Mouse (Mus musculus) regulatory T cell (primary cell): ENCODE data around the gene Mkln1.

Experiments
- in situ Hi-C: fragments of 300-600 bp; cut with MboI, MseI; formaldehyde crosslinking; loops from one replicate; pipeline ENCODE4 v1.15.1; 2025; ENCODE audit warnings: high pct_unique_total_duplicates

The Mkln1 gene

DNA sequence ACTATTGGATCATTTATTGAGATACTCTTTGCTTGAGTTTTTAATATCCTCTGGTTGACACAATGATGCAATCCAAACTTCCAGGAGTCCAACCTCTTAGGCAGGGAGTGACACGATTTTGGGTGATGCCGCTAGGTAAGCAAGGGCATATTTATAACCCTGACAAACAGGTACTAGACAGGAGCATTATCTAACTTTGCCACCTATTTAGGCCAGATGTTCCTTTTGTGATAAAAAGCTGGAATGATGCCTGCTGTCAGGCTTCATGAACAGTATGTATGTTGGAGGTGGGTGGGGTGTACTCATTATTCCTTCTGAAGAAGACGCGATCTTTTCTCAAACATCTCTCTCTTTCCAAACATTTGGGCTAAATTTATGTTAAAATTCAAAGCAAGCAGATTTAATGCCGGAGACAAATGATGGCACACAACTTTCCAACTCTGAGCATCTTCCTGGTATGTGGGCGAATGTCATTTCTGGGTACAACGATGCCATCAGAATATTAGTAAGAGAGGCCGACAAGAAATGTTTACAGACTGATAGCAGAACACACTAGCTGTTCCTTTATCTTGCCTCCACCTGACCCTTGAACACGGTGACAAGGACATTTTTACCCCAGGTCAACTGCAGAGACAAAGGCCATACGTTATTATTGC is 632 bp upstream of the Mkln1 start:
- in situ Hi-C loops: no loop called here

DNA sequence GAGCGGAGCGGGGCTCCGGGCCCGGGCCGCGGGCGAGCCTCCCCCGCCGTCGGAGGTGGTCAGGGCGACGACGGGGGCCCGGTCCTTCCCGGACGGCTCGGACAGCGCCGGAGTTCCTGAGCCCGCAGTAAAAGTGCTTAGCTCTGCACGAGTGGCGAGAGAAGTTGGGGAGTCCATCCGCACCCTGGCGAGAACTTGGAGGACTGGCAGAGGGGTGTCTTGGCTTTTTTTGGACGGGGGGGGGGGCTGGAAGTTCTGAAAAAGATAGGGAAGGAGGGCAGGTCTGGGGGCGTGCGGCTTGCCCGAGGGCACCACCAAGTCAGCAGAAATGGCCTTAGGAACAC is 643 bp downstream of the Mkln1 start:
- in situ Hi-C loops: no loop called here

DNA sequence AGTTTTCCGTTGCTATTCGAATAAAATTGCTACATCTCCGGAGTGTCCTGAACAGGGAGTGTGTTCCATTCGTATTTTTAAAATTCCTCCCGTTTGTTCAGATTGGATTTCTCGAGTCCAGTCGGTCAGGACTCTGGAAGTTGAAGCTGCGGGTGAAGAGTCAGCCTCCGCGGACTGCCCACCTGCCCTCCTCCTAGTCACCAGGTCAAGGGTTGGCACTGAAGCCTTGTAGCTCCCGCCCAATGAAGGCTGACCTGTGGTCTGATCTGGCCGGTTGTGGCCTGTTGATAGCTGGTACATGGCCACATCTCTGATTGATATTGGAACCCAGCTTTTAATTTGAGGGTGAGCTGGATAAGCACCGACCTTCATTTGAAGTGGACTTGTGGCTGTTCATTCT is 1.0 kb downstream of the Mkln1 start:
- in situ Hi-C loops: no loop called here

DNA sequence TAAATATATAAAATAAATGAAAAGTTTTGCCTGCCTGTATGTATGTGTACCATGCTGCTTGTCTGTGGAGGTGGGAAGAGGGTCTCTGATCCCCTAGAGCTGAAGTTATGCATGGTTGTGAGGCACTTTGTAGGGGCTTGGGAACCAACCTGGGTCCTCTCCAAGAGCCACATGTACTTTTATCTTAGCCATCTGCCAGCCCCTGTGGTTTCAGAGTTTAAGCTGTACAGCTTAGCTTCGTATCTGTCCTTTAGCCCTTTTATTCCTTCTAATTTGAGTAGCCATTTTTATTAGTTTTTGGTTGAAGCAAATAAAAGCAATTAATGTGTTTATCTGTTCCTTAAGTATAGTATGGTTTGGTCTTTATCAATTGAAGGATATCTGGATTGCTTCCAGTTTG is 12.5 kb downstream of the Mkln1 start:
- in situ Hi-C loops: no loop called here

DNA sequence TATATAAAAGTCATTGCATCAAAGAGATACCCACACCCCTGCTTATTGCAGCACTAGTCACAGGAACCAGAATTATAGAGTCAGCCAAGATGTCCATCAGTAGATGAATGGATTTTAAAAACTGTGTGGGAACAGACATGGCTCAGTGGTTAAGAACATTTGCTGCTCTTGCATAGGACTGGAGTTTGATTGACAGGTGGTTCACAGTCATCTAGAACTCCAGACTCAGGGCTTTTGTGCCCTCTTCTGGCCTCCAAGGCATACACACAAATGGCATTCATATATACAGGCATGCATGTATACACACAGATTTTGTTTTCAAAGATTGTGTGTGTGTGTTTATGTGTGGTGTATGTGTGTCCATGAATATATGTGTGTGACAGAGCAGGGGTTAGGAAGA is 14.0 kb downstream of the Mkln1 start:
- in situ Hi-C loops: no loop called here

DNA sequence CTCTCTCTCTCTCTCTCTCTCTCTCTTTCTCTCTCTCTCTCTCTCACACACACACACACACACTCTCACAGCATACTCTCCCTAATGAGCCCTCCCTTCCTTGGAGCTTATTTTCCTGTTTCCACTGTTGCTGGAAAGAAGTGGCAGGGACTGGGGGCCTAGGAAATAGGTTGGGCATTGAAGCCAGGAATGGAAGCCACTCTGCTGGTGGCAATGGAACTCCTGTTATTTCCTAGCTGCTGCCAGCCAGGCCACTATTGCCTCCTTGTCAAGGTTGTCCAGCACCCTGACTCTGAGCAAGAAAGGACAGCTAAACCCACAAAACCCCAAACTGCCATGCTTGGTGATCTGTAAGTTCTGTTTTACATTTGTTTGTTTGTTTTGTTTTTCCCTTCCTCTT is 15.0 kb downstream of the Mkln1 start:
- in situ Hi-C loops: no loop called here

DNA sequence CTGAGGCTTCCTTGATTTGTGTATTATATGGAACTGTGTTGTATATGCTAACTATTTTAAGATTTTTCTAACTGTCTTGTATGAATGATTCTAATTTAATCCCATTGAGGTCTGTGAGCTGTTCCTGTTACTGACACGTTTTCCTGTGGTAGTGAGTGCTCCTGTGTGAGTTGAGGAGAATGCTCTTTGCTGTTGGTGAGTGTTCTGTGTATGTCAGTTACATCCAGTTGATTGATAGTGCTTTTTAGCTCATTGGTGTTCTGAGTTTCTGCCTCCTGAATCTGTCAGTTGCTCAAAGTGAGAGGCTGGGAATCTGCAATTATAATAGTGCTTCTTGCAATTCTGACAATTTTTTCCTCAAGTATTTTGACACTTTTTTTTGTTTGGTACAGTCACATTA is 15.8 kb downstream of the Mkln1 start:
- in situ Hi-C loops: no loop called here

DNA sequence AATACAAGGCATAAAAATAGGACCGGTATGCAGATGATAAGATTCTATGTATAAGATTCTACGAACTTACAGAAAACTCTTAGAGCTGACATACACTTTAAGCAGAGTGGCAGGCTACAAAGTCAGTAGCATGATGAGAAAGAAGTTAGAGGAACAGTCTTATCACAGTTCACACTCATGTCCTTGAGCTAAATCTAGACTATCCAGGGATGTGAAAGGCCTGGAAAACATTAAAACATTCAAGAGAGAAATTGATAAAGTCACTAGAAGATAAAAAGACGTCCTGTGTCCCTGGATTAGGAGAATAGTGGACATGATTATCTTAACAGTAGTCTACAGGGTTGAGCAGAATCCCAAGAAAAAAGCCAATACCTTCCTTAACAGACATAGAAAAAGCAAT is 26.9 kb downstream of the Mkln1 start:
- in situ Hi-C loops: no loop called here

DNA sequence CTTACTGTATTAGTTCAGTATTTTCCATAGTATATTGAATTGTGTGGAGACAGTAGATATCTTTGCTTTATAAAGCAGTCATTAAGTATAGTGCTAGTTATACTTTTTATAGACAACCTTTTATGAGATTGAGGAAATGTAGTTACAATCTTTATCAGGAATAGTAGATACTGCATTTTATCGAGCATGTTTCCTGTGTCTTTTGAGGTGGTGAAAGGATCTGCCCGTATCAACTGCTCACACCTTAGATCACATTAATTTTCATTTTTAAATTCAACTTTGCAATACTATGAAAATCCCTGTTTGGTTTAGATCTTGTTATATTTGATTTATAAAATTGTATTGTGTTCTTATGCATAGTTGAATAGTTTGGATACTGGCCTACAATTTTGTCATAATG is 38.7 kb downstream of the Mkln1 start:
- in situ Hi-C loops: no loop called here

DNA sequence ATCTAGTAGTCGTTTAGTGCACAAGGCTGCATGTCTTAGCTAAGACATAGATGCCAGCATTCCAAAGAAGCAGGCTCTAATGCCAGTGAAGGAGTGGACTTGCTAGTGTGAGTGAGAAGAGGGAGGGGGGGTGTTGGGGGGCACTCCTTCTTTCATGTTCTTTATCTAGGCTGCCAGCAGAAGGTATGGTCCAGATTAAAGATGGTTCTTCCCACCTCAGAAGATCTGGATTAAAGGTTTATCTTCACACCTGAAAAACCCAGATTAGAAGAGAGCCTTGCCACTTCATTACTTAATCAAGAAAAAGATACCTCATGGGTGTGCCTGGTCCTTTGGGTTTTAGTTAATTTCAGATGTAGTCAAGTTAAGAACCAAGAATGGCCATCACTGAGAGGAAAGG is 46.7 kb downstream of the Mkln1 start:
- in situ Hi-C loops: no loop called here

DNA sequence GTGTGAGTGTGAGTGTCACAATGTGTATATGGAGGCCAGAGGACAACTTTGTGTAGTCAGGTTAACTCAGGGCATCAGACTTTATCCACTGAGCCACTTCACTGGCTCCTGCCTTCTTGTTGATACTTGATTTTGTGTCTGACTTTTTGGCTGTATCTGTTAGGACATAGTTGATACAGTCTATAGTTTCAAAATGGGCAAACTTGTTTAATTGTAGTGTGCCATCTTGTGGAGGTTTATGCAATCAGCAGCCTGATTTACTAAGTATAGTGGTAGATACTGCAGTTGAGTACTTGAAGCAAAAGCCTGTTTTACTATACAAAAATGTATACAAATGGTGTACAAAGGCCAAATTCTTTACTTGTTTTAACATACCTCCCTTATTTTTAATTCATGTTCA is 55.2 kb downstream of the Mkln1 start:
- in situ Hi-C loops: no loop called here

DNA sequence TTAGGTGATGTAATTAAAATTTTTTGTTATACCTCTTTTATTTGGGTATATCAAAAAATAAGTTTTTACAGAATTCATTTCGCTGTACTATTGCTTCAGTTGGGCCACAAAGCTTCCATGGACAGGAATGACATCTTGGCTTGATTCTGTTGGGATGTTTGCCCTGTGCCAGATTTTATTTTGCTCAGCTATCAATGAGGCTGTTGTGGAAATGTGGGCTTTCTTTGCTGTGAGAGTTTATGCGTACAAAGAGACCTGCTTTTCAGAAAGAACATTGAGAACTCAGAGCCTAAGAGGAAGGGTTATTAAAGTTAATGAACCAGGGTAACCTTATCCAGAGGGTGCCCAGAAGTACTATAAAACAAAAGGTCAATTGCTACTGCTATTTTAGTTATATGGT is 56.8 kb downstream of the Mkln1 start:
- in situ Hi-C loops: no loop called here

DNA sequence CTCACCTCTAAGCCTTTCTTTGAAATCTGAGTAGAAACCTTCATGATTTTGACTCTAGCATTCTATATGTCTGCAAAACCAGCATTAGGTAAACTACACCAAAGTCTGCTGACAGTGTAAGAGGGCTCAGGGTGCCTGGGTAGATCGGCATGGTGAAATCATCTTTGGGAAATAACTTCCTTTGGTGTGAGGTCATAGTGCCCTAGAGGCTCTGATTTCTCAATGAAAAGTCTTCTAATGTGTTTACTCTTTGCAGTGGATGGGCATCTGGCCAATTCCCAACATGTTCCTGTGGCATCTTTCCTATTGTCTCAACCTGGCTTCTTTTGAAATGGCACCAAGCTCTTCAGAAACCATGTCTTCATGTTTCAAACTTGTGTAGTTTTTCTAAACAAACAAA is 58.5 kb downstream of the Mkln1 start:
- in situ Hi-C loops: no loop called here

DNA sequence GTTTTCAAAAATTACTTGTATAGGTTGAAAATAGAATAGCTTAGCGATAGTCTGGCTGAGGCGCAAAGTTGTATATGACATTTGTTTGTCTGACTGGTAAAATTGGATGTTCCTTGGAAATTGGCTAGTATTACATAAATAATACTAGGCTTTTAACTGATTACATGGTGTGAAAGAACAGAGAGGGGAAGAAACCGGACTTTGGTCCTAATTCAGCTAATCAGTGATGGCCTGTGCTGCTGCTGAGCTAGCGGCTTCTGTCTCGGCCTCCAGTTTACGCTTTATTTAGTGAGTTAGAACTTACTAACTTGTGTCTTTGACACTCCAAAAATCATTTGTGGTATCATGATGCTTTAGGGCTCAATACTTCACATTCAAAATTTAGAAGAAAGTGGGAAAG is 70.9 kb downstream of the Mkln1 start:
- in situ Hi-C loops: no loop called here

DNA sequence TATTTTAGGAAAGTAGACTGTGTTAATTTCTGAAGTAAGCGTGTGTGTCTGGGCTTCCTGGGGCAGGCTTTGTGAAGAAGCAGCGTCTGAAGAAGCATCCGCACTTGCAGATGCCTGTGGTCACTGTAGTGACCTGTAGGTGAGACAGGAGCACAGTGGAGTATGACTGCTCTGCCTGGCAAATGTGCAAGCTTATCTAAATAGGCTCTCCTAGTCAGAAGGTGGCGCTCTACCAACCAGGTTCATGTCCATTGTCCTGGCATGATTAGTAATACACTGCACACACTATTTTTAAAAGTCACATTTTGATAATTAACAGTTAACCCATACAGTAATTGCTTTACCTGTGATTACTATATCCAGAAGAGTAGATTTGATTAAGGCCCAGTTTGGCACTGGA is 79.7 kb downstream of the Mkln1 start:
- in situ Hi-C loops: no loop called here

DNA sequence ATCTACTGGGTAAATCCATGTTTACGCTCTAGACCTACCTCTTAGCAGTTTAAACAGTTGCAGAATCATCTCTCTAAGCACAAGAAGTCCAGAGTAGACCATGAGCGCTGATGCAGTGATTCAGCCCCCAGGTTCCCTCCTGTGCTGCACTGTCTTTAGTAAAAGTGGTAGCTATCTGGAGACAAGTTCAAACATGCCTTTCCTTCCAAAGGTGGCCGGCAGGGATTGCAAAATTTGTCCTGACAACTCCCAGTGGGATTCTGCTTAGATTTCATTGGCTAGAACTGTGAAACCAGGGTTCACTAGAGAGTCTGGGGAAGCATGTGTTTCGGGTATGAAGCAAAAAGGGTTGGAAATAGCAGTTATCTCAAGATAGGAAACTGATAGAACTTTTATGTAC is 81.5 kb downstream of the Mkln1 start:
- in situ Hi-C loops: no loop called here

DNA sequence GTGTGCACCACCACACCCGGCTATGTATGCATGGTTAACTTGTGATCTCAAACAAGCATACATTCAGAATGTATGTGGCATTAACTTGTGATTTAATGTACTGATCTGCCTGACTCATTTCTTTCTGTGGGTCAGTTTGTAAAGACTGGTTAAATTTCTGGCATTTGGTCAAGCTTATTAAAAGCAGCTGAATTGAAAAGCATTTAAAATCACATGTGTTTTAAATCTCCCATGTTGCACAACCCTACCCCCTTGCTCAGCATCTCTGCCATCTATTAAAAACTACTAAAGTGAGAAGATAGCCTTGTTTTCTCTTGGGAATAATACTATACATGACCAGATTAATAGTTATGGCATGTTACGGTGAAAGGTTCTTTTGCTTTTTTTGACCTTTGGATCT is 88.1 kb downstream of the Mkln1 start:
- in situ Hi-C loops: no loop called here

DNA sequence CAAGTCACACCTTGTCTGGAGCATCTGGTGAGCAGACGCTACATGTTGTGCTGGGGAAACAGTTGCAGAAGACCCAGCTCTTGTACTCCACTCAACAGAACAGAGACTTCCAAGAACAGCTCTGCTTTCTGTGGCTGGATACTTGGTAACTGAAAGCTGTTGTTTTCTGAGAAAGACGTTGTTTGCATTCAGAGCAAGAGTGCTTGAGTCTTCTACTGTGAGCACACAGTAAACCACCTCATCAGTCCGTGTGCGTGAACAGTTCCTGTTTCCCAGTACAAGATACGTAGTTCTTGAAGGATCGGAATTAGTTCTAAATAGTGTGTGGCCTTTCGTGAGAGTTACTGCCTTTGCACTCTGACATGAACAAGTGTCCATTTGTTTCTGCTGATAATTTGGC is 91.4 kb downstream of the Mkln1 start:
- in situ Hi-C loops: loop anchor here (10.0 kb wide), 1 partner anchor 1925 kb away; no protein-coding TSS in a partner anchor

DNA sequence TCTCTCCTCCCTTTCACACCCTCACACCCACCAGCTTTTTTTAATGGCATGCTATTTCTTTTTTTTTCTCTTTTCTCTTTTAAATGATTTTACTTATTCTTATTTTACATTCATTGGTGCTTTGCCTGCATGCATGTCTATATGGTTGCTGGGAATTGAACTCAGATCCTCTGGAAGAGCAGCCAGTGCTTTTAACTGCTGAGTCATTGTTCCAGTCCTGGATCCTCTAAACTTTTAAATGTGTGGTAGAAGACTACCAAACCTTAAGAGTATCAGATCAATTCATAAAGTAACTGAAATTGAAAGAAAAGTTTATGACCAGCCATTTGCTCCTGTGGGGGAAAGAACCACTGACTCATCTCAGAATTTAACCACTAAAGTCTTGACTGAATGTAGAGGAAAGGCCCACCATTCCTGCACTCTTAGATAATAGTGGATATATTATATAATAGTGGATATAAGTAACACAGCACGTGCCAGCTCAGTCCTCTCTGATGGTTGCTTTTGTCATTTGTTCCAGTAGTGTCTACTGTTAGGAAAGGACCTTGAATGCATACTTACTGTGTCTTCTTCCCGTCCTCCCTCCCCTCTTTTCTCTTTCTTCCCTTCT is 96.7 kb downstream of the Mkln1 start:
- in situ Hi-C loops: loop anchor here (10.0 kb wide), 1 partner anchor 1930 kb away; no protein-coding TSS in a partner anchor

DNA sequence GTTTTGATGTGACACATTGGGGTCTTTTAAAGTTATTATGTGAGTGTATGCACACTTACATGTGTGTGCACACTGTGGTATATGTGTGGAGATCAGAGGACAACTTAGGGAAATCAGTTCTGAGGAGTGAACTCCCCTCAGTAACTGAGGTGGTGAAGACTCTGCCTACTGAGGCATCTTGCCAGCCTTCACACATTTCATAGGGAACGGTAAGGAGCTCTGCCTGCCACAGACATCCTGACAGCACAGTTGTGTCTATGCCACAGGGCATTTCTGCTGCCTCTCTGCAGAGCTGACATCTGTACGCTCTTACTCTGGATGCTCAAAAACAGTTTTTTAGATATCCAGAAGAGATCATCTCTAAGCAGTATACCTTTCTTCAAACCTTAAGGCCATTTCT is 97.7 kb downstream of the Mkln1 start:
- in situ Hi-C loops: loop anchor here (10.0 kb wide), 1 partner anchor 1931 kb away; no protein-coding TSS in a partner anchor

DNA sequence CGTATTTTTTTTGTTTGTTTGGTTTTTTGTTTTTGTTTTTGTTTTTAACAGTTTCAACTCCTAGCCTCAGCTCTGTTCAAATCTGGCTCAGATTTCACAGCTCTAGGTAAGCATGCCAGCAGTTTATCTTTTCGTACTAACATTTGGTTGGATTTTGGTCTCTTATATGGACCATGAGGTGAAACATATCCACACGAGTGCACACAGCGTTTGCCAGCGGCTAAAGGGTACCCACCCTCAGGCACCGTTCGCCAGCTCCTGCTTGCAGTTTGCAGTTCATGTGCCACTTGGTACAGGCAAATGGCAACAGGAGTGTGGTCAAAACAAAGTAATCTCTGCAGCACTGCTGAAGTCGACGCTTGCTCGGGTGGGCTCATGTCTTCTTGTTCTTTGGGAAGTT is 101.3 kb downstream of the Mkln1 start:
- in situ Hi-C loops: loop anchor here (10.0 kb wide), 1 partner anchor 1935 kb away; no protein-coding TSS in a partner anchor

DNA sequence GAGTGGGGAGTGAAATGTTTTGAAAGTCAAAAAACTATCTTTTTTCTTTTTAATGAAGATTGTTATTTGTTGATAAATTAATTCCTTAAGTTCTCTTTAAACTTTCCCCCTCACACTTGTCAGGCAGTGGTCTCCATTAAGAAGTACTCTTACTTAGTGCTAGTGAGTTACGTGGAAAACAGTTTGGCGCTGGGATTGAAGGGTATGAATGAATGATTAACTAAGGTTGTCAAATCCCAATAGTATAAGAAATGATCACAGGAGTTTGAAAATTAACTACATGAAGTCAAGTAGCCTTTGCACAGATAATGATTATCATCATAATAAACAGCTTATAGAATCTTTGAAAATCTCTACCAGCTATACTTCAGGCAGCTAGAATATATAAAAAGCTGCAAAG is 101.7 kb downstream of the Mkln1 start:
- in situ Hi-C loops: no loop called here

DNA sequence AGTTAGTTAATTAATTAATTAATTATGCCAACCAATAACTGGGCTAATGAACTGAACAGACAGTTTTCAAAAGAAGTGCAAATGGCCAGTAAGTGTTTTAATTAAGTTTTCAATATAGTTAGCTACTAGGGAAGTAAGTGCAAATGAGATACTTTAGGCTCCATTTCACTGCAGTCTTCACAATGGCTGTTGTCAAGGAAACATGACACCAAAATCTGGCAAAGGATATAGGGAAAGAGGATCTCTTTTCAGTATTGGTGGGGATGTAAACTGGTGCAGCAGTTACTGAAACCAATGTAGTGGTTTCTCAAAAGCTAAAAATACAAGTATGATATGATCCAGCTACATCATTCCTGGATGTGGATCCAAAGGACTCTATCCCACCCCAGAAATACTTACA is 102.2 kb downstream of the Mkln1 start:
- in situ Hi-C loops: no loop called here

DNA sequence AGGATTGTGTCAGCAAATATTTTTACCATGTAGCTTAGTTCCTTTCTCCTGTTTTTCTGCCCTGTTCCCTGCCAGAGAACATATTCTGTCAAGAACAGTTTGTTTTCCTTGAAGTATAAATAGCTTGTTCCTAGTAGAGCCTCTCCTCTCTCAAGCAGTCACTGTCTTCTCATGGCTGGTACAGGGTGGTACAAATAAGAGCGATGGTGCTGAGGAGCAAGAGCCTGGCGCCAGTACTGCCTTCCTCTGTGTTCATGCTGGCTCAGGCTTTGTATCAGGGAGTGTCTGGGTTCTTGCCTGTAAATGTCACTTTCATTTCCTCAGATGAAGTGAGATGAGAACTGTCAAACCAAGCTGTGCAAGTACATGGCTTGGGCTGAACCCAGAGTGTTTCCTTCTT is 104.1 kb downstream of the Mkln1 start:
- in situ Hi-C loops: no loop called here
